Mouse (Mus musculus): ENCODE results near the gene Iqschfp.
"Not testable (repeated sequence)": the region's sequence is repeated elsewhere in the genome, so short reads cannot be mapped to it uniquely, and the experiment has no call there.

The Iqschfp gene

DNA sequence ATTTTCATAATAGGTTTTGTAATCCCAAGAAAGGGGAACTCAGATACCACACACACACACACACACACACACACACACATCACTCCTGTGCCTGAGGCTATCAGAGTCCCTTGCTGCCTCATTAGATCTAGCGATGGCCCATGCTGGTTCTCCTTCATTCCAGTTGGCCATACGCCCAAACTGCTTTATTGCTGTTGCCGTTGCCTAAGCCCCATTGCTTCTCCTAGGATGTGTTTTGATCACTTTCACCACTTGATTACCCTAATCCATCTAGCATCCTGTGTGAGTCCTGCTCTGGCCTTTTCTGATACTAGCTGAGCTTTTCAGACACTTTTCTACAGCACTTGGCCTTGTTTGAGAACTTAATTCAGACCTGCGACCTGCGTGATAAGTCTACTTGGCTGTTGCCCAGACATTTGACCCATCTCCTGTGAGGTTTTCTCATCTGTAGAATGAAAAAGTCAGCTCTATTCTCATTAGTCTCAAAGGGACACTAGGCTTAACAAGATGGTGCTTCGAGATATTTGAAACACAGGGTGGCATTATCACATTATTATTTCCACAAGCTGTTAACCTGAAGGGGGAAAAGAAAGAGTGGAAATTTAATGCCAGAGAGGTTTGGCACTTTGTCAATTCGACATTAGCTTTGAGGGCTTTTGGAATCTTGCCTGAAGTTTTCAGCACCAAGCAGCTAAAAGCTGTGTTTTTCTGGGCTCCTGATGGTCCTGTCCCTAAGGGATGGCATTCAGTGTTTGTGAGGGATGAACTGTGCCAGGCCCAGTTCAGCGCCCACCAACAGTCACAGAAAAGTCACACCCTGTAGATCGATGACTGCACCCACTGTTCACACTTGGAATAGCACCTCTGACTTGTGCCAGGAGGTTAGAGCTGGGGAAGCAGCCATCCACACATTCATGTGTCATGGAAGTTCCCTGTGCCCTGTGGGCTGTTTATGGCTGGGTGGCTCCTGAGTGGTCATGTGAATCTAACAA, 179.7 kb downstream of the Iqschfp start:
- no peak for DNase-seq (ENCODE audit: low spot score)

DNA sequence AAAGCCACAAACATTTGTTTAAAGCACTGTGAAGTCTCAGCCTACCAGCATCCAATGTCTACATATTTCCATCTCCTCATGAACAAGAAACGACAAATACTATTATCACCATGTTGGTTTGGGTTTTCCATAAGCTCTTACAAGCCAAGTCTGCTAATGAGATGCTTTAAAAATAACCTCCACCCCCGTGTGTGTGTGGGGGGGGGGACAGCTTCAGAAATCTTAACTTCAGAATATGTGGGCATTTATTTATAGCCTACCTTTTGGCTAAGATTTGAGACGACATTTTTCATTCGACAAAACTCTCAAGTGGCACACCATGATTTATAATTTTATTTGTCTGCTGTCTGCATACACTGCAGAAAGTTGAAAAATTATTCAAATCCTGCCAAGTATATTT, 185.4 kb downstream of the Iqschfp start:
- no peak for DNase-seq (ENCODE audit: low spot score)

DNA sequence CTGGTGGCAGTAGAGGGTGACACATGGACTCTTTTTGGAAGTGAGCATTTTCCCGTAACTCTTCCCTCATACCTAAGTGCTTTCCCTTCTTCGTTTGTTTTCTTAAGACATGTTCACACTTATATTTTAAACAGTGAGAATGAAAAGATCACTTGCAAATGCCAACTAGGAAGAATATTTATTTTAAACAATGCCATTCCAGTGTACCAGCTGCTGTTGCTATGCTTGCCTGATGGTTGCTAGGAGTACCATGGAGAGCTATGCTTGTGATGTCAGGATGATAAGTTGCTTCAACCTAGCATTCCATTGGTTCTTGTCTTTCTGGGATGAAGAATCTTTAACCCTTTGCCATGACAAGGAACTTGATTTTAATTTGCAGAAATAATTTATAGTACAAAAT, 193.0 kb downstream of the Iqschfp start:
- DNase-seq (ENCODE audit: low spot score): no peak

DNA sequence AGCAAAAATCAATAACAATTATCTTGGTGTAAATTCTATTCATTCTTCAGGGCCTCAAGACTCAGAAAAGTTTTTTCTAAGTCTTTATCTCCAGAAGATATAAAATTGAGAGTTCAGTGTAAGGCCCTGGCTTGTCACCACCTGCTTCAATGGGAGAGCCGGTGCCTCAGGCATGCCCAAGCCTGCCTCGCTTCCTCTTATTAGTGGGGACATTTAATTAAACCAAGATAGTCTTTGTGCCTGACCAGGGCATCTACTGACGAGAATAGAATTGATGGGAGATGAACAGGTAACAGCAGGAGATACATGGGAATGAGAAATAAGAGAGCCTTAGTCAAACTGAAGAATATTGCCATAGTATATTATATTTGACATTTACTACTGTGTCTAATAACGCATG, 200.1 kb downstream of the Iqschfp start:
- no peak for DNase-seq (ENCODE audit: low spot score)

DNA sequence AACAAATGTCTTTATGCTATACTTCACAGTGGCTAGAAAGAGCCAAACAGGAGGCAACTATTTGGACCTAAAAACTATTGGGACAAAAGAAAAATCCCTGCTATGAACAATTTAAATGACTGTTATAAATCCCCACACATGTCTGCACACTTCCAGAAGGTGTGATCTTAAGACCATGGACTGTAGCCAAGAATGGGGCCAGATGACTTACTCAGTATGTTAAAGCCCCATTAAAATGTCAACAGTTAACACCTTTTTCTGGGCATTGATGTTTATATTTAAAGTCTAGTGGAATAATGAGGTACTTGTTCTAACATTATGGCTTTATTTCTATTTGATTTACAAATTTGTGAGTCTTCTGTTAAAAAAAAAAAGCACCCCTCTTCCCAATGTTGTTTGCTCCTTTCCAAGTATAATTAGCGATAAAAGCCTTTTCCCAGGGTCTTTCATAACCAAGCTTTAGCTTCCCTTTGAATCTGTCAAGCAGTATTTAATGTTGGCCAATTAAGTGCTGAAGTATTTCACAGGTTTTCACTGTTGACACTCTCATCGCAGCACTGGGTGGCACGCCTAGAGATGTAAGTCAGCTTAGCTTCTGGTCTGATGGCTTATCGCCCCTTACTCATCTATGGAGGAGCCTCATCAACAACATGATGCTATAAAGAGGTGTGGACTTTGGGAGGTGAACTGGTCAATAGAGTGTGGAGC, 204.8 kb downstream of the Iqschfp start:
- DNase-seq (ENCODE audit: low spot score): no peak

DNA sequence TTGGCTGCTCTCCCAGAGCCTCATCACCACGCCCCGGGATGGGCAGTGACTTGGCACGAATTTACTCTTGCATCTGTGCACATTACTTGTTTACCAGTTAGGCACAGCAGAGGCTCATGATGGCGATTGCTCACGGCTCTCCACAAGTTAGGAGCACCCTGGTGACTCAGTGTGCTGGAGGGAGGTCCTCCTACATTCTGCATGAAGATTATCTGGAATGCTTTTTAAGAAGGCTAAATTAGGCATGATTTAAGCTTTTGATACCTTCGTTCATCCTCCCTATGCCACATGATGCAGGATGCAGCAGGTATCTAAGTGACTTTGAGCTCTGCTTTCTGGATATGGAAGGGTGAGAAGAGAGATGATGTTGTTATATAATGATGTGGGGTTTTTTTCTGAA, 207.5 kb downstream of the Iqschfp start:
- DNase-seq (ENCODE audit: low spot score): not testable (repeated sequence)

DNA sequence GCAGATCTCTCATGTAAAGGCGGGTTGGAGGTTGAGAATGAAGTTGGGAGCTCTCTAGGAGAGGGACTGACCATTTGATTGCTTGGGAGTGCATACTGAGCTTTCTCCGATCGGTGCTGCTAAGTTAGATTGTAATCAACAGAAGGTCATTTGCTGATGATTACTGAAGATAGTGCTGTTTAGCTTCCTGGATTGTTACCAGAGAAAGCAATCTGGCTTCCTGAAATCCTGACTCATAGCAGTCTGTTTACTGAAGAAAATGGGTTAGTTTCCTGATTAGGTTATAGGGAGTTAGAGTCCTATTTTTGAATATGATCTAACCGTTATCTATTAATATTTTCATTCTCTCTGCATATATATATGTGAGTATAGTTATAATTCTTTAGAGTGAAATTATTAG, 209.3 kb downstream of the Iqschfp start:
- no peak for DNase-seq (ENCODE audit: low spot score)

DNA sequence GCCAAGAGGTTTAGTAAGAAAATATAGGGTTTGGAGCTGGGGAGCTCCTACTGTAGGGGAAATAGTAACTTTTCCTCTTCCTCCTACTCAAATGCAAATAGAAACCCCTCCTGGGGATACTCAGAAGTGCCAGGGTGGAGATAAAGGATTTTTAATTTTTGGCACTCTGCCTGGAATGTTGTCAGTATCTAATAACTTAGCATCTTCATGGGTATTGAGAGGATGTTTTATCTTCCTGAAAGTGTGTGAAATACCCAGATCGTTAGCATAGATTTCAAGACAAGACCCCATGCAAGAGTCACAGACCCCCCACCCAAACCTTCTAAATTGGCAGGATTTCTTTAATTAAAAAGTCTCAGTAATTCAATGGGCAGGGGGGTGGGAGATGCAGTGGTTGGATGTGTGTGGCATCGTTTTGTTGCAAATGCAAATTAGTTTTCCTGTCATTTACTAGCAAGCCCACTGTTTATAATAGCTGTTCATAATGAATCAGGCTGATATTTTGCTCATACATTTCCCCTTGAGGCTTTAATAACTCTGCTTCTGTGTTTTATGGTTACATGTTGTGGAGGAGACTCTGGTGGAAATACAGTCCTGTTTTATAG, 213.2 kb downstream of the Iqschfp start:
- no peak for DNase-seq (ENCODE audit: low spot score)

DNA sequence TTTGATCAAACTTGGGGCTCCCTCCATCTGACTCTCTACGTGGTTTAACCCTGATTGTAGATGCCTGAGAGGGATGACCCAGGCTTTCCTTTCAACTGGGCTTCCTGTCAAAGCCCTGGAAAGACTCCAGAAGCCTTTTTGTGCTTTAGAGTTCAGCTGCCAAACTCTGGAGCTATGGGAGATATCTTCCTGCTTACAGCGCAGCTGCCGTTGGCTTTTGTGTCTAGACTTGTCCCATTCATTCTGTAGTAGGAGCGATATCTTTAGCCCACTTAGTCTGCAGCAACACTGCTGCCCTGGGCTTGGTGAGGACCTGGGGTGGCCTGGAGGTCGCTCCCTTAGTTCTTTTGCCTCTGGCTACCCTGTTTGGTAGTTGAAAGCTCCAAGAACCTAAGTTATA, 229.3 kb downstream of the Iqschfp start:
- DNase-seq (ENCODE audit: low spot score): no peak

DNA sequence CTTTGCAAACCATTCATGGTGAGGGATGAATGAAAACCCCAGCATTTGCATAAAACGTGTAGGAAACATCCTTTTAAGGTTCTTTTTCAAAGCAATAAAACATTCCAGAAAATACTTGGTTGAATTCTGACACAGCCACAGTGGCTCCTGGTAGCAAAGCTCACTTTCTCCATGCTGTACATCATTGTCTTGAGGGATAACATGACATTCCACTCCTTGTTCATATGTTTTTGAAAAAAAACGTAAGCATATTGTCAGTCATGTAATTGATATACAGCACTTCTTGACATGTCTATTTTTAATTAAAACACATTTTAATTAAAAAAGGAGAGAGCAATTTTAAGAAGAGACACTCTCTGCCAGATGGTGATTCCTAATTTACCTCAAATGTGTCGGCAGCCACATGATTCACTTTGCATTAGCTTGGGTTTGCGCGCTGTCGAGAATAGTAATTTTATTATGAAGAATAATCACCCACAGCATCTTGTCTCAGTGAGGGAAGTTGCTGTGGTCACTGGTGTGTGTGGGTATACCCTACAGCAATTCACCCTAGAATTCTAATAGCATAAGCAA, 234.3 kb downstream of the Iqschfp start:
- DNase-seq (ENCODE audit: low spot score): no peak

DNA sequence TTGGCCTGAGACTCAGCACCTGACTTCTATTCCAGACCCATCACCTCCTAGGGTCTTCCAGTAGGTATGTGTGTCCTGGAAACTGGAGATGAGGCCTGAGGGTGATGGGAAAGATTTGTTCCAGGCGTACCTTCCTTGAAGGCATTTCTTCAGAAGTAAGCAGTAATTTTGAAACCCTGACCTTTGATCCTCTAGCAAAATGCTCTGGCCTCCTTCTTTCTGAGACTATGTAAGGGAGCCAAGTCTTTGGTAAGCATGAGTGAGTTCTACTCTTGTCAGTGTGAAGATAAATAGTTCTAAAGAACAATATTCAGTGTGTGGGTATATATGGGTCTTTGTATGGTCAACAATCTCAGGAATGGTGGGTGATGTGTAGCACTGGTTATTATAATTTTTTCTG, 238.4 kb downstream of the Iqschfp start:
- no peak for DNase-seq (ENCODE audit: low spot score)

DNA sequence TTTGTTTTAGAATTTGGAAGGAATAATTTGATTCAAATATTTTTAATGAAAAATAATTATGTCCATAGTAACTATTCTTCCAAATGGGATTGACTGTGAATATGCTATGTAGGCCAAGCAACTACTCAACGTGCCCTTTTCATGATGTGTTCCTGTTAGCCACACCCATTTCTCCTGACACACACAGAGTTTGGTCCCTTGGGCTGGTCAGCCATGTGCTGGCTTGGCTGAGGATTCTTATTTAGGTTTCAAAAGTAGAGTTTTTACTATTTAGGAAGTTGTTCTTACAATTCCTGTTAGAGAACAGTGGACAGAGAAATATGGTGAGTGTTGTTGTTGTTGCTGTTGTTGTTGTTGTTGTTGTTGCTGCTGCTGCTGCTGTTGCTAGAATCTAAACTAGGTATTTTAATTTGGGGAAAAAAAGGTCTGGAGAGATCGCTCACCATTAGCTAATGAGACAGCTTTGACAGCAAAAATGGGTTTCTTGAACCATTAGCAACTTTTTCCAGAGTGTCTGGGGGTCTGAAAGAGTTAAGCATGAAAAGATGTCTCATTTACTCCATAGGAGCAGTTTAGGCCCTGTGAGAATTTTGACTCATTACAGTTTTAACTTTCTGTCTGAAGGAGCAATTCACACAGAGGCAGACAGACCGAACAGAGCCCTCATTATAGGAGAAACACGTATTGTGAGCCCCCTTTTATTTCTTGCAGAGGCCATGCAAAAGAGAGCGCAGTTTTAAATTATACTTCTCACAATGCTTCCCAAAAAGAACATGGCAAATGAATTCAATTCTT, 247.0 kb downstream of the Iqschfp start:
- no peak for DNase-seq (ENCODE audit: low spot score)

DNA sequence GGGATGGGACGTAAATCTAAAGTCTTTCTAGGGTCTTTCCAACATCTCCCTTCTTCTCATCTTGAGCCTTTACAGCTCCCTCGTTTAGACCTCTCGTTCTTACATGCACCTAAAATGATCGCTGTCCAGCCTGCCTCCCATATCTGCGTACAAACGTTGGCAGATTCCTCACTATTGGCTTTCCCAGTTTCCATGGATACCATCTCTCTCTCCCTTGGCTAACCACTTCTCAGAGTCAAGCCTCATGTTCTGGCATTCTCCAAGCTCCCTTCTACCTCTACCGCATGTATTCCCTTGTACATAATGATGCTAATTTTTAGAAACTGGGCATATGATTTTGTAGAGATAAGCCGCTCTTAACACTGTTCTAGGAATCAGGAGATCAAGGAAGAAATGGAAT, 258.7 kb downstream of the Iqschfp start:
- DNase-seq (ENCODE audit: low spot score): no peak

DNA sequence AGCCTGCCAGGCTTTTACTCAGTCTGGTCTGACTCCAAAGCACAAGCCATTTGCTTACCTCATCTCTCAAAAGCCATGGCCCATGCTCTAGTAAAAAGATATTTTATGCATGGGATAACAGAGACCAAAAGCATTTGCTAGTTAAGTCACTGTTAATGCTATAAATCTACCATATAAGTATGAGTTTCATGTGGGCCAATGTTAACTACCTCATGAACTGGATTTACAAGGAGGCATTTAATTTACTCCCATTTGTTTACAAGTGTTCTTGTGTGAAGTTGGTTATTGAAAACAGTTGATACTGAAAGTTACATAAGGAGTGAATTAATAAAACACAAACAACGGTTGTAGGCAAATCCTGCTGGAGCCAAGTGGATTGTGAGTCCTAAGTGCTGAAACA, 268.1 kb downstream of the Iqschfp start:
- no peak for DNase-seq (ENCODE audit: low spot score)

DNA sequence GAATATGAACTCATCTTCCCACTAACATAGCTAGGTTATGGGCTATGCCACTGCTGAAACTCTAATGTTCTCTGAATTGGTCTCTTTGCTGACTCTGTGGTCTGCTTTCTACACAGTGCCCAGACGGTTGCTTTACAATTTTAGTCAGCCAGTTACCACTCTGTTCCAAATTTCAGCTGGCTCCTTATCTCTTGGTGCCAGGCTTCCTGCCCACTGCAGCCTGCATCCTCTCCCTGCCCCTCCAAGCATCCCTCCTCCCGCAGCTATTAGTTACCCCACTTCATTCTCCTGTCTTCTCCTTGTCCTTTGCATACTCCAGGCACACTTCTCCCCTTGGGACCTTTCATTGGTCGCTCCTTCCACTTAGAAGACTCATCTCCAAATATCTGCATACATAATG, 268.7 kb downstream of the Iqschfp start:
- no peak for DNase-seq (ENCODE audit: low spot score)

DNA sequence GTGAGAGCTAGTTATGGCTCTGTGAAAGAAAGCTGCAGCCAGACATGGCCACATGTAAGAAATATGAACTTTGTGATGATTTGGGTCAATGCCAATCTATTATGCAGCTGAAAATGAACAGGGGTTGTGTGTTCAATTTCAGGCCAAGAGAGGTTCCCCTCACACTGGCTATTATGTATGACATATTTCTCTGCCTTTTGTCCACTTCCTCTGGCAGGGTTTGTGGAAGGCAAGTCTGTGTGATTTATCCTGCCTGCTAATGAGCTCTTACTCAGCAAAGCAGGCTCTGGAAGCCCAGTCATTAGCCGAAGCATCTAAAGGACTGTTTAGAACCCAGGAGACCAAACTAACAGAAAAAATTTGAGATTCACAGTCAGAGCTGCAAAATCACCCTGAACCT, 286.2 kb downstream of the Iqschfp start:
- no peak for DNase-seq (ENCODE audit: low spot score)

DNA sequence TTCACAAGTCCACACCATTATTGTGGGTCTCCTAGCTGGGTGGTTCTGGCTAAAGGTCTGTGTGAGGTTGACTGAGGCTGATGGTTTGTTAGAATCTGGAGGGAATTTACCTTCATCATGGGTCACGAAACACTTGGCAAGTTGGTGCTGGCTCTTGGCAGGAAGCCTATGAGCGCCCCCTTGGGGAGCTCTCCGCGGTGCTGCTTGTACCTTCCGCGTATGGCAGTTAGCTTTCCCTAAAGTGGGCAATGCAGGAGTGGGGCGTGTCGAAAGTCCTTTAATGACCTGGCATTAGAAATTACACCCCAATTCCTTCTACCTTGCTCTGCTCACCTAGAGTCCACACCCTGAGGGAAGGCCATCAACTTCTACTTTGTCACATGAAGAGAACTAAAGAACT, 295.4 kb downstream of the Iqschfp start:
- no peak for DNase-seq (ENCODE audit: low spot score)

DNA sequence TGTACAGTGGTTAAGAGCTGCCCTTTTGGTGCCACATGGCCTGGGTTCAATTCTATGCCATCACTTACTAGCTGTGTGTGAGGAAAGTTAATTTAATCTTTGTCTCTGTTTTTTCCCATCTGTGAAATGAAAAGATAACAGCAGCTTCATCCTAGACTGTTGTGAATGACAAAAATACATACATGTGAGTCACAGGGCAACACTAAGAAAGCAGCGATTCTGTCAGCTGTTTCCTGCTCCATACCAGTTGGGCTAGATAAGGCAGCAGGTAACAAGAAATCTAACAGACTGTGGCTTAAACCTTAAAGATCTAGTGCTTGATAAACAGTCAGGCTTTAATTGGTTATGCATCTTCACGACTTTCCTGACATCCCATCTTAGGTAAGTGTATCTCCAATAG, 297.1 kb downstream of the Iqschfp start:
- no peak for DNase-seq (ENCODE audit: low spot score)

DNA sequence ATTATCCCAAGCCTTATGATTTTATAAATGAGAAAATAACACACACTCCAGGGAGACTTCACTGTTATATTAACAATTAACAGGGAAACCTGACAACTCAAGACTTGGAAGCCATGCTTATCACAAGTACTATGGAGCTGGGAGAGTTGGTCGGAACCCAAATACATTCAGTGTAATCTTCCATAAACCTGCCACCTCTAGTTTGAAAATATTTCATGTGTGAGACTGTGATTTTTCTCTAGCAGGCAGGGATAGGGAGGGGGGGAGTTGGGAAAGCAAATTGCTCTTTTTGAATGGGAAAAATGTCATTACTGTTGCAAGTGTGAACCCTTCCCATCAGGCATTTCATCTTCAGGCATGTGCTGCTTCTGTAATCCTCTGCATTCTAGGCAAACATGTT, 304.9 kb downstream of the Iqschfp start:
- DNase-seq (ENCODE audit: low spot score): no peak

DNA sequence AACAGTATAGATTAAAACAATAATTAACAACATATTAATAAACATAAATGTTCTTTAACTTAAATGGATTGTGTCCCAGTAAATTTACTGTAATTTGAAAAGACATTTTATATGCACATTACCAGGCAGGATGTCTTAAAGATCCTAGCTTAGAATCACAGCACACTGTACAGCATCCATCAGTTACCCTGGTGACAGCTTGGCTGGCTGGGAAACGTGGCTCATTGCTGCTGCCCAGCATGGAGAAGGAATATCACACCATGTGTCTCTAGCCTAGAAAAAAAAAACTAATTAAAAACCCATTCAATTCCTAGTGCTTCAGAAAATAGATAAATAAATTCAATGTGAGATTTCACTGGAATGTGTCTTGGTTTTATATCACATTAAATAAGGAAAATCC, 309.2 kb downstream of the Iqschfp start:
- no peak for DNase-seq (ENCODE audit: low spot score)

DNA sequence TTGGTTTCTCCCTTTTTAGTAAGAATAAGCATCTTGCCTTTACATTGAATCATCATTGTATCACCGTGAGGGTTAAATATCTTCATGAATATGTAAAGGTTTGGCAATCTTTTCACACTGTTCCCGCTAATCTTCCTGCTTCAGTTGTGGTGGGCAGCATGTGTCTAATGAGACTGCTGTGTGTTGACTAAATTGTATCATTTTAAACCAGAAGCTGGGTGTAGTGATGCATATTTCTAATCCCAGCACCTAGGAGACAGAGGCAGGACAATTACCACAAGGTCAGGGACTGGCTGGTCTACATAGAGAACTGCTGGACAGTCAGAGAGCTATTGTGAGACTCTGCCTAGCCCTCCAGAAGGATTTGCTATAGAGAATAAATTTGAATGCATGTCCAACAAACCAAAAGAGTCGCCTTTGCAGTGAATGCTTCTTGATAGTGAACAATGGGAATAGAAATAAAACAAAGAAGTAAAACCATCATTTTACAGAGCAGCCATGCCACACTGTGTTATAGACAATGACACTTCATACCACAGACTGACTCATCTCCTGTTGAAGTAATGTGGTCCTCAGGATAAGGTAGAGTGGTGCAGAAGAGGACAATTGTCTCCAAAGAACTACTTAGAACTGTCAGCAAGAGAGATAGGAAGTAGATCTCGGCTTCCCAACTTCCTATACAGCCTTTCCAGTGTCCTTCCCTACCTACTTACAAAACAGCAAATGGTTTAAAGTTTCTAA, 310.3 kb downstream of the Iqschfp start:
- DNase-seq (ENCODE audit: low spot score): no peak

Data from ovary, postnatal 36 days (tissue).